Mouse (Mus musculus): ENCODE data around the gene Coa4.

GRCm38 (mm10) chr7:100549796-100550195, 12.9 kb downstream of the Coa4 start:
- no peak for TF ChIP-seq CTCF (IDR thresholded peaks at IDR 0.05; ENCODE audit: borderline replicate concordance, insufficient read depth, low read depth, low read length)
- TF ChIP-seq POLR2A (IDR thresholded peaks at IDR 0.05; ENCODE audit: borderline replicate concordance, insufficient read depth, low read length) = no peak
